Mouse (Mus musculus): ENCODE data around the gene Vamp5.
A peak's percentile ranks its signal among the peaks of the same experiment; 100 is the strongest.

The Vamp5 gene

DNA sequence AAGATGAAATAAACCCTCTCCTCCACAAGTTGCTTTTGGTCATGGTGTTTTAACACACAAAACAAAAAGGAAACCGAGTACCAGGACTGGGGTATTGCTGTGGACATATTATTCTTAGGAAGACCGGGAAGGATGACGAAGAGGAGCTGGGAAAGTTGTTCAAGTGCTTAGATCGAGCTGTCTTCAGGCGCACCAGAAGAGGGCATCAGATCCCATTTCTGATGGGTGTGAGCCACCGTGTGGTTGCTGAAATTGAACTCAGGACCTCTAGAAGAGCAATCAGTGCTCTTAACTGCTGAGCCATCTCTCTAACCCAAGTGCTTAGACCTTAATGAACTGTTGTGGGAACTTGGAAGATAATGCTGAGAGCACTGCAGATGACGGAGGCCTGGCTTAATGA lies 16.3 kb downstream of the Vamp5 start:
- DNase-seq: no peak

DNA sequence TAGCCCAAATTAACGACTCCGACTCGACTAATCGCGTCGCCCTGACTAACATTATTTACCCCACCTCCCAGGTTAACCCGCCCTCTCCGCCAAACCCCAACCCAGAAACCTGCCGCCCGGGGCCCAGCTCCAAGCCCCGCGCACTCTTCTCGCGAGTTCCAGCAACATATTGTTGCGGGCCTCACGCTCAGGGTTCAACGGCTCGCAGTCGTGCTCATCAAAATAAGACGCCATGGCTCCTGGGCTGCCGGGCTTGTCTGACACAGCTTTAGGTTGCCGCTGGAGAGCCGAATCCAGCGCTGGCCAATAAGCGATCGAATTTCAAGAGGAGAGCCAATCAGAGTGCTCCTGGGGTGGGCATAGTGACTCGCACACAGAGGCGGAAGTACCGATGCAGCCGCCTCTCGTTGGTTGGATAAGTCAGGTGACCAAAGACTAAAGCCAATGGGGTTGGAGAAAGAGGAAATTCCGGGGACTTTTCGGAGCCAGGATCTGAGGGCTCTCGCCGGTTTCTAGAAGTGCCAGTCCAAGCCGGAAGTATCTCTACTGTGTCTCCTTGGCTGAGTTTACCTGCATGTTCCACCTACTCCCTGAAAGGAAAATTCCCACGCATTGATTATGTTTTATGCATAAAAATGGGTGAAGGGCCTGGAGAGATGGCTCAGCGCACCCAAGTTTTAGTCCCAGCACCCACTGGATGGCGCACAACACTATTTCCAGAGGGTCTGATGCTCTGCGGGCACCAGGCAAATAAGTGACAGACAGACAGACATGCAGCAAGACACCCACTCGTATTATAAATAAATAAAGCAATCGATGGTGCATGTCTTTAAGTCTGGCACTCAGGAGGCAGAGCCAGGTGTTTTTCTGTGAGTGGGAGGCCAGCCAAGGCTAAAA lies 17.9 kb downstream of the Vamp5 start:
- DNase-seq: peak; percentile 97

DNA sequence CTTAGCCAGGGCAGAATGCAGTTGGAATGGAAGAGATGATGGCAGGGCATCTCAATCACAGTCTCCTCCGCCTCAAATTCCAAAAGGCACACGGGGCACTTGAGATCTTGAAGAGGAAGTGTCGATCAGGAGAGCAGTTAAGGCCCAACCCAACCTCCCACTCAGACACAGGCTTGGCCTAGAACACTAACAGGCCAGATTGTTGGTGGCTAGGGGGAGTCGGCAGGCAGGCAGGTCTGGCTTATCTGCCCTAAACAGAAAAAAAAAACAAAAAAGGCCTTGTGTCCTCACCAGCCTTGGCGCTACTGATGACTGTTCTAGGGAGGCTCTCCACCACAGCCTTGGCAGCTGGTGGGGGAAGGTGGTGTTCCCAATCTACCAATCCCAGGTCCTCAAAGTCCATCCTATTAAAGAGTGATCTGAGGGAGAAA lies 19.1 kb downstream of the Vamp5 start:
- DNase-seq: no peak

DNA sequence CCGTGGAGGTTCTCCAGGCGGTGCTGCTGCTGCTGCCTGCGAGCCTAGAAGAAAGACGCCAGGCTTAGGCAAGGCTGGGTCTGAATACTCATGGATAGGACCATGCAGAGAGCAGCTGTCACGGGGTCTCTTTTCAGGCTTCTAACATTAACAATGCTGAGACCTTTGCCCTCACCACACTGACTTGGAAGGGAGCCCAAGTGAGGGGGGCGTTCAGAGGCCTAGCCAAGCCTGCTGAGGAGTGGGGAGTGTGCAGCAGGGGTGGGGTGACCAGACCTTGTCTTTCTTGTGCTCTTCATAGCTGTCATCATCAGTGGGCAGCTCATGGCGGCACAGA lies 19.7 kb downstream of the Vamp5 start:
- DNase-seq: no peak

DNA sequence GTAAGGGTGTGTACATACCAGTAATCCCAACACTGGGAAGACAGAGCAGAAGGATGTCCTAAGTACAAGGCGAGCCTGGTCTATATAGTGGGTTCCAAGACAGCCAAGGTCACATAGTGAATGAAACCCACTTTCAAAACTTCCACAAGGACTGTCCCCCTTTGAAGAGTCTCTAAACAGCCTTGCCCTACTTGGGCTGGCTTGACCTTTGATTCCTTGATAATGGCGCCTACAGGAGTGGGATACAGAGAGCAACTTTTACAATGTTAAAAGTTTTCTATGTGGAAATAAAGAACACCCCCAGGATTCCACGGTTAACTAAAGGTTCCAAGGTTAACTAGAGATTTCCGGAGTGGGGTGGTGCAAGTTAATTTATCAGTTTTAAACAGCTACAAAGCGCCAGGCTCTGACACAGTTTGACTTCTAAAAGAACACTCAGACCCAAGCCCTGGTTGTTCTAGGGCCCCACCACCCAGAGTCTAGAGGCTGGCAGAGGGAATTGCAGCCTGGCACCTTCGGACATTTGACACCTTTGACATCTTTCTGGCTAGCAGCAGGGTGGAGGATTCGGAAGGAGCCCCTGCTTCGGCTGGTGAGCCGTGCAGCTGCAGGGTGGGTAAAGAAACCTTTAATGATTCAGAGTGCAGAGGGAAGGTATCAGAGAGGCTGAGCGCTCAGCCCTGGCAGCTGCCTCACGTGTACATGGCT lies 20.2 kb downstream of the Vamp5 start:
- no peak for DNase-seq

DNA sequence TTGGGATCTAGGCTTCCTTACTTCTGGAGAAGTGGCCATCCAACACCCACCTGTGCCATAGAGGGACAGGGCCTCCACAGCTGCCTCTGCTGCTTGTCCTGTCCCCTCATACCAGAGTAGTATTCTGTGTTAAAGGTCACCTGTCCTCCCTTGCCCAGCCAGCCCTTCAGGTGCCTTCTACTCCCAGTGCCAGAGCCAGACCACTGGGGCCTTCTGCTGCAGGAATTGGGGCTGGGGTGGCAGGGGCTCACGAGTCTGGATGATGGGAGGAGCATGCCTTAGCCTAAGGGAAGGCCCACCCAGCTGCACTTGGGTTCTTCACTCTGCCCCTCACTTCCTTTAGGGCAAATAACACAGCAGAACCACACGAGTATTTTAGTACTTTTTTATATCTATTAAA lies 20.9 kb downstream of the Vamp5 start:
- no peak for DNase-seq

DNA sequence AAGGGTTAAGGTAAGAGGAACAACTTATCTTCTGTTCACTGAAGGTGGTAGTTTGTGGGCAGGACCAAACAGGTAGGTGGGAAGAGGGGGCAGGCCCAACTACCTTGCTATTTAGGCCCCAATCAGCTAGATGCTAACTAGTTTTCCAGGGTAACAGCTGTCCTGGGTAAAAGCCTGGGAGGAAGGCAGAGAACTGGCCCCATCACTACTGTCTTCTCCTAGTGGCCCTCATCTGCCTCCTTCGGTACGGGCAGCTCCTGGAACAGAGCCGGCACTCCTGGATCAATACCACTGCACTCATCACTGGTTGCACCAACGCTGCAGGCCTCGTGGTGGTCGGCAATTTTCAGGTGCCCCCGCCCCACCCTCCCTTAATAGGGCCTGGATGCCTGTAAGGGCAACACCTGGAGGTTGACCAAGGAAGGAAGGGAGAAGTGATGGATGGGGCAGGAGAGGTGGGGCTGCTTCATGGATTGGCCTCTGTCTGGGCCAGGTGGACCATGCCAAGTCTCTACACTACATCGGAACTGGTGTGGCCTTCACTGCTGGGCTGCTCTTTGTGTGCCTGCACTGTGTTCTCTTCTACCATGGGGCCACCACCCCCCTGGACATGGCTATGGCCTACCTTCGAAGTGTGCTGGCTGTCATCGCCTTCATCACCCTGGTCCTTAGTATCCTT lies 22.0 kb downstream of the Vamp5 start:
- DNase-seq: no peak

DNA sequence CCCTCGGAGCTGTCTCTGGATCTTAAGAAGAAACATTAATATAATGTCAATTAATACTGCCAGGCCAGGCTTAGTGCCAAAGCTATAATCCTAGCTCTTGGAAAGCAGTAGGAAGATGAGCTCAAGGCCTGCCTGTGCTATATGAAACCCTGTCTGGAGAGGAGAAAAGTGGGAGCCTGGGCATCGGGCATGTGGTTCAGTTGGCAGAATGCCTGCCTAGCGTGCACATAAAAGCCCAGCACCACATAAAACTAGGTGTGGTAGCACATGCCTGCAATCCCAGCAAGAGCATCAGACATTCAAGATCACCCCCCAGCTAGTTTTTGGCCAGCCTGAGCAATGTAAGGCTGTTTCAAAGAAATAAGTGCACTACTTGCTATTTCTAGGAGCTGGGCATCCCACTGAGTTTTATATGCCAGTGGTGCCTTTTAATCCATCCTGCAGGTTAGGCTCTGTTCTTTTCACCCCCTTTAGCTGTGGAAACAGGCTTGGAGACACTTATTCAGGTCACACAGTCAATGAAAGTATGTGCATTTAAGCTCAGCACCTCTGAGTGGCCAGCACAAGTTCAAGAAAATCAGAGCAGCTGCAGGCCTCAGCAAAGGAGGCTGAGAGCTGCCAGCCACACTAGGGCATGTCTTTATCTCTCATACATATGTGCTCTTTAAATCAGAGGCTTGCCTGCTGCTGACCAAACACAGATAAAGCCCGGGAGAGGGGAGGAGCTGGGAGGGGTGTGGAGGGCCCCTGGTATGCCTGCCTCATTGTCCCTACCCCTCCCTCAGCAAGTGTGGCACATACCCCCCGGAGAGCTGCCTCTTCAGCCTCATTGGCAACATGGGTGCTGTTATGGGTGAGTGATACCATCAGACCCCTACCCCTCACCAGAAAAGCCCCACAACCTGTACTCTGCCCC lies 22.8 kb downstream of the Vamp5 start:
- DNase-seq: no peak

DNA sequence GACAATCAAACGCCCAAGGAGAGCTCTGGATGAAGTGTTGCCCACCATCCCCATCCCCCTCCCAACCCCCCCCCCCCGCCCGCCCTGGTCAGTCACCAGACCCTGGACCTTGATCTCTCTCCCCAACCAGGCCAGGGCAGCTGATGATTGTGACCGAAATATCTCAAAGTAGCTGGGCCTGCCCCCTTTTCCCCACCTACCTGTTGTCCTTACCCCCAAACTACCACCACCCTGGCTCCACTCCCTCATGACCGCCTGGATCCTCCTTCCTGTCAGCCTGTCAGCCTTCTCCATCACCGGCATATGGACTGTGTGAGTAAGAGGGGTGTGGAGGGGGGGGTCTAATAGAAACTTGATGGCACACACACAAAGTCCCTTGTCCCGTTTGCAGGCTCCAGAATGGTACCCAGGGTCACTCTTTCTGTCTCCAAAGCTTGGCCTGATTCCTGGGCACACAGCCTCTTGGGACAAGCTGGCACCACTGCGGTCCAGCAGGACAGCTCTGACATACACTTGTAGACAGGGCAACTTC lies 24.2 kb downstream of the Vamp5 start:
- DNase-seq: no peak

DNA sequence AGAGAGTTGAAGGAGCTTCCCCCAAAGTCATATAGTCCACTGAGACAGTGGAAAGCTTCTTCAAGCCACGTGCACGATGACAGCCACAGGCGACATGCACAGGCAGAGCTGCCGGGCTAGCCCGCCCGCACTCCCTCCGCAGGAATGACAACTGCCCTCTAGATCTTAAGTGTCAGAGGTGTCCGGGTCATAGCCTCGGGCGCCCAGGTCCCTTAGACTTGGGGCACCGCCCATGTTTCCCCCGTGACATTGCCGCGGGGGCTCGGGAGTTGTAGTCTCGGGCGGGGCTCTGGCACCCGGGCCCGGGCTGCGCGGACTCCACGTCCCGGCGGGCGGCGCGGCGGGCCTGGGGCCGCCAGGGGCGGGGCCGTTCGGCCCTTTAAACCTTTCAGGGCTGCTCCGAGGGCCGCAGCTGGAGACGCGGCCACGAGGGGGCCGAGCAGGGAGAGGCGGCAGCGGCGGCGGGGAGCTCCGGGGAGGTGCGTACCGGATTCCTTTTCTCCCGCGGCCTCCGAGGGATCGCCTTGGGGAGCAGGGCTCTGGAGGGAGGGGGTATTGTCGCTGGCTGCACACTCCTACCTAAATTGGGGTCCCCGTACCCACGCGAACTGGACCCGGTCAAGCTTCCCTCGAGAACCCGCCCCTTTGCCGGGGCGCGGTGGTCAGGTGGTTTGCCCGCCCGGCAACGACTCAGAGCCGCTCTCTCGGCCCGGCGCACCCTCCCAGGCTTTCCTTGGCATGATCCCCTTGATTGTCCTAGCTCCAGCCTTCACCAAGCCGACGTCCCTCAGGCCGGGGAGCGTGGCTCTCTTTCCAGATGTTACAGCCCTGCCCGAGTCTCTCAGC lies 25.0 kb downstream of the Vamp5 start, which contains the start of gene Tmem150a:
Gene Tmem150a (plus strand): TSS at position 382 of the 846 bp plus-strand sequence.
- peak; percentile 93 for DNase-seq

DNA sequence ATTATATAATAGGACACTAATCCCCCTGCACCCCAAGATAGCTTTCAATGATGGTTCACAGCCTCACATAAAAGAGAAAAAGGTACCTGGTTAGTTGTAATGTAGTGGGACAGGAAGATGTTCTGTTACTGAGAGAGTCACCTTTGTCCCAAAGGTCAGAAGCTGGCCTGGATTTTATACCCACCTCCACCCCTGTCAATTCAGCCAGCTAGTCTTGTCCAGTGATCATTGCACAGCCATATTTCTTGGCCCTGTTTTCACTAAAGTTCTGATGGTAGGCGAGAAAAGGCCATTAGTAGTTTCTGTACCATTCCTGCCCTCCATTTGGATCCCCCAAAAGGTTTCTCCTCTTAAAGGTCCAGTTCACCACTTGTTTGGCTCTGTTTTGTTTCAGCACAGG lies 26.2 kb downstream of the Vamp5 start:
- DNase-seq: no peak

DNA sequence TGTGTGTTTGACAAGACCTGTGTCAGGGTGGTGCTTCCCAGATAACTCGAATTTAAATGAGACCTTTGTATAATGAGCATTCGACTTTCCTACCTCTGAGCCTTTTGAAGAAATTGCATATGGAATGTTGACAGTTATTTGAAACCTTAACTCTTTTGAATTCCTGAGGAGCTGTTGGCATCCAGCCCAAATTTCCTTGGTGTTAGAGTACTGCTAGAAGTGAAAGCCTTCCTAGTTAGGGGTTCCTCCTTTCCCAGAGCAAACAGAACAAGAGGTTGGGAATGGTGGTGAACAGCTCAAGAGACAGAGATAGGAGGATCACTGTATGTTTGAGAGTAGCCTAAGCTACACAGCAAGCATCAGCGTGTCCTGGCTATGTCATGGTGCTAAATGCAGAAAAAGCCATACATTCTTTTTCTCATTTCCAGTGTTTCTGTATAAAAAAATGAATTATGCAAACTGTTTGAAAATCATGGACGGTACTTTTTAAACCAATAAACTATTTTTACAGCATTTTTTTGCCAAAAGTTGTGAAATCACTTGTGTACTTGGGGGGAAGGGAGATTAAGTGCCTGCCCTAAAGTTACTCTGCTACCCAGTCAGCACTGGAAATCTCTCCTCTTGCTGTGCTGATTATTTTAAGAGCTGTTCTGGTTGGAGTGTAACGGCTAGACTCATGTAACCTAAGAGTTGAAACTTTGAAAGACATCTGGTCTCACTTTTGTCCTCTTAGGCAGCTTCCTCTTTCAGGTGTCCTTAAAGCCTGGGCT lies 27.4 kb downstream of the Vamp5 start:
- DNase-seq: peak; percentile 70

DNA sequence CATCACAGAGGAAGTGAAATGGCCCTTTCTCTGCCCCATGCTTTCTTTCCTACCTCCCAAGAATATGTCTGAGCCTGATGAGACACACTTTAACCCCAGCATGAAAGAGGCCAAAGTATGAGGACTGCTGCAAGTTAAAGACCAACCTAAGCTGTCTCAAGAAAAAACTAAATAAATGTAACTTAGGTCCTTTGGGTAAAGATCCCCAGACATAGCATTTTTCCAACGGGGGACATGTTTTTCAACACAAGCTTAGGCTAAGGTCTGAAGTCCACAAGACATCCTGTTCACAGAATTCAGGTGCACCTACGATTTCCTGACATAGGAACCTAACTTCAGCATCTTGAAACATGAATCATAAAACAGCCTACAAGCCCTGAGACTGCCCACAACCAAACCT lies 30.1 kb downstream of the Vamp5 start:
- no peak for DNase-seq

DNA sequence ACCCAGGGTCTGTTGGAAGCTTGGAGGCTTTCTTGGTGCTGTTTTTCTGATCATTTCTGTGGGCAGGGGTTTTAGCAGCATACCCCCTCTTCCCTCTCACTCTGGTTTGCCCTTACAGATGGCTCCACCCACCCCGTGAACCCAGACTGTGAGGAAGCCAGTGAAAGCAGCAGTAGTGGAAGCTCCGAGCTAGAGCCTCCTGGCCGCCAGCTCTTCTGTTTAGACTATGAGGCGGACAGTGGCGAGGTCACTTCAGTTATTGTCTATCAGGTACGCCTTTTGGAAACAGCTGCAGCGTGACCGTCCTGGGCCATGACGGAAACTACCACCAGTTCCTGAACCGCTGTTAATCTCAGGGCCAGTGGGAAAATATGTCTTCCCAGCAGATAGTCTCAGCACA lies 31.9 kb downstream of the Vamp5 start:
- no peak for DNase-seq

DNA sequence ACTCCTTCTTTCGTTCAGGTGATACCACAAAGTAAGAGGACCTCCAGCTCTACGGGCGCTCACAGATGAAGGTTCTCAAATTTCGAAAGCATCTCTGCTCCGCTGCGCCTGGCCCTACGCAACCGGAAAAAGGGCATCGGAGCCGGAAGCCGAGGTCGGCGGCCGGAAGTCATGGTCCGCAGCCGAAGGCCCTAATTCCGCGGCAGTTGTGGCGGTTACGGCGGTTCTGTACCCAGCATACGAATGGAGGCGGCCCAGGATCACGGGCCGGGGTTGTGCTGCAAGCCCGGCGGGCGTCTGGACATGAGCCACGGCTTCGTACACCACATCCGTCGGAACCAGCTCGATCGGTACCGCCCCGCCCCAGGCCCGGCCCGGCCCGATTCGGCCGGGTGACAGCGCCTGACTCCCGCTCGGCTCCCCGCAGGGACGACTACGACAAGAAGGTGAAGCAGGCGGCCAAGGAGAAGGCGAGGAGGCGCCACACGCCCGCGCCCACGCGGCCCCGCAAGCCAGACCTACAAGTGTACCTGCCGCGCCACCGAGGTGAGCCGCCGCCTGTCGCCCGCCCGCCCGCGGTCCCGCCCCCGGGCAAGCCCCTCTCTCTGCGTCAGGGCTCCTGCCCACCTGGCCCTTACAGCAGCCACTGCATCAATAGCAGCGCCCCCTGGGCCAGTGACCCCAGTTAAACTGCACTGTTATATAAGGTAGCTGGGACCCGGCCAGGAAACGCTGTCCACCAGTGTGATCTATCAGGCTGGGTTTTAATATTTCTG lies 32.9 kb downstream of the Vamp5 start, which contains the start of gene 0610030E20Rik:
Gene 0610030E20Rik (plus strand): TSS at position 152 of the 776 bp plus-strand sequence.
- DNase-seq: peak; percentile 73

DNA sequence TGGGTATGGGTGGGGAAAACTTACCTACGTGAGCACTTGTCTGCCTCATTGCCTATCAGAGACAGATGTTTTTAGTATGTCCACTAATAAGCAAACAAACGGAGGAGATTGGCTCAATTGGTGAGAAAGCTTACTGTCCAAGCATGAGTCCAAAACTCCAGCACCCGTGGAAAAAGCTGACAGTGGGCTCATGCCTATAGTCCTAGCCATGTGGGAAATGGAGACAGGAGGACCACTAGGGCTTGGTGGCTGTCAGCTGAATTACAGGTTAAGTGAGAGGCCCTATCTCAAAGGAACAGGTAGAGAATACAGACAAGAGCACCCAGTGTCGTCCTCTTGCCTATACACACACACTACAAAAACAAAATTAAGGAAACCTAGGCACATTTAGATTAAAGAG lies 34.0 kb downstream of the Vamp5 start:
- DNase-seq: no peak

DNA sequence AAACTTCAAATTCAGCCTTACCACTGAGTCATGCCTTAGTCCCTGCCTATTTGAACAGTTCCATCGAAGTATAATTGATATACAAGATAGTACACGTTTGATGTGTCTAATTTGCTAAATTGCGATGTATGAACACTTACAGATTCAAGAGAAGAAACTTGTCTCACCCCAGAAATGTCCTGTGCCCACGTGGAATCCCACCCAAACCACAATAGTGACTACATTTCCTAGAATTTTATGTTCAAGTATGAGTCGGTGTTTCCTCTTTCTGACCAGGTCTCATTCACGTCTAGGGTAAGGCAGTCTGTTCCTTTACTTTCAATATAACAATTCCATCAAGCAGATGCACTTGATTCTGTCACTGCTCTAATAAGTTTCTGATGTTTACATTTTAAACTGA lies 34.6 kb downstream of the Vamp5 start:
- no peak for DNase-seq

DNA sequence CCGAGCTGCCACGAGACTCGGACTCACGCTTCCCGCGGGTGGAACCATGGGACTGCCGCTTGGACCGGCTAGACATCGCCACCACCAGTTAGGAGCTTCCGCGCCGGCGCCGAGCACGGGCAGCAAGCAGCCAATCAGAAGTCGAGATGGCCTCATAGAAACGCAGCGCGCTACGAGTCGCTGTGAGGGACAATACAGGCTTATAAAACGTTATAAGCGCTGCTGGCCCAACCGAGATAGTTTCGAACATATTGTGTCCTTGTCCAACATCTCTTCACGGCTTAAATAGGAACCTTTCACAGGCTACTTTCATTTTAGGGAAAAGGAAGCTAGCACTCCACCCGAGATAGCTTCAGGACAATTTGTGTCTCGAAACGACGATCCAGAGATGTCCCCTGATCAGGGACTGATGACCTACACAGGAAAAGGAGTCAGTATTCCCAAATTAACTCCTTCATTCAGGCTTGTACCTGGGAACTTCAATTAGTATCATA lies 35.1 kb downstream of the Vamp5 start, which contains the start of gene Usp39:
Gene Usp39 (minus strand): TSS at position 111 of the 494 bp plus-strand sequence.
- DNase-seq: peak; percentile 96

DNA sequence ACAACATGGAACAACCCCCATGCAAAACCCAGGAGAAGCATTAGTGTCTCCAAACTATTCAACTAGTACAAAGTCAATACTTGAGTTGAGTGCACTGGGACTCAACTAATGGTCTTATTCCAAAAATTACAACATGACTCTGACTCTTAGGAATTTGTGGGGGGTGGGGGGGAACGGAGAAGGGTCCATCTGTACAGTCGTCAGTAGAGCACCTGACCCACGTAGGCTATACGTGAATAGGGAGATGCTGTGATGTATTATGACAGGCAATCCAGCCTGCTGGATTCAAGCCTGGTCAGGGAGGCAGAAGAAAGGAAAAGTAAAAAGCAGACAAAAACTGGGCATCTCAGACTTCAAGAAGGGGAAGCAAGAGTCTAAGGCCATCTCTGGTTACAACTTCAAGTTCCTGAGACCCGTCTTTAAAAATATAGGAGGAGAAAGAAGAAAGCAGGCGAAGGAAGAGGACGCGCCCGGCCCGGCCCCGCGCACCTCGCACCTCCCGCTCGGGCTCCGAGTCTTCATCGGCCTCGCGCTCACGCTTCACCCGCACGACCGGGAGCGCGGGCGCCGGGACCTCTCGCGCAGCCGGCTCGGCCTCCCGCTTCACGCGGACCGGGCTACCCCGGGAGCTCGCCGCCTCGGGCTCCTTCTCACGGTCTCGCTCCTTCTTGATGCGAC lies 35.7 kb downstream of the Vamp5 start:
- no peak for DNase-seq
